Mouse (Mus musculus): ENCODE results near the gene Asns.

DNA sequence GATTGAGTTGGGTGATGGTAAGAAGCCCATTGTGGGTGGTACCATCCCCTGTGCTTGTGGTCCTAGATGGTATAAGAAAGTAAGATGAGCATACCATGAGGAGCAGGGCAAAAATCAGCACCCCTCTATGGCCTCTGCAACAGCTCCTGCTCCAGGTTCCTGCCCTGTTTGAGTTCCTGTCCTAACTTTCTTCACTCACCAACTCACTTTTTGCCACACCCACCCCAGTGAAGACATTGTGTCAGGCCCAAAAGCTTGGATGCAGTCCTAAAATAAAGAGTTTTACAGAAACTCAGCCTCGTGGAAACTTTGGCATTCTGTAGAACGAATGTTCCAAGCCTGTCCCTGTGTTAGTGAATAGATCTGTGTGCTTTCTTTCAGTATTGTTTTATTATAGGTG is 36.1 kb upstream of the Asns start:
- TF ChIP-seq CTCF (IDR thresholded peaks at IDR 0.05; ENCODE audit: control insufficient read depth, insufficient read depth, insufficient read length) (no peak), USF1 (IDR thresholded peaks at IDR 0.05; ENCODE audit: low read depth) (no peak), MYOD1 (IDR thresholded peaks at IDR 0.05; ENCODE audit: control insufficient read depth, insufficient read length, low read depth) (no peak), MAX (IDR thresholded peaks at IDR 0.05) (no peak), FOSL1 (IDR thresholded peaks at IDR 0.05; ENCODE audit: insufficient read depth, low read length, poor library complexity, severe bottlenecking) (no peak)
